Mouse (Mus musculus) adrenal gland, adult (tissue): ENCODE results near the gene Sec16a.

Source experiments
- DNase-seq, 2 experiments: peaks; one replicate each; pipeline ENCODE4 v3.0.0; 2022 to 2023; ENCODE audit warnings: low spot score in 1 of 2; ENCODE audit not compliant: inconsistent age in 2 of 2

The Sec16a gene

GRCm38 (mm10) chr2:26441688-26442087 is 3.3 kb downstream of the Sec16a start:
- DNase-seq: no peak

DNA sequence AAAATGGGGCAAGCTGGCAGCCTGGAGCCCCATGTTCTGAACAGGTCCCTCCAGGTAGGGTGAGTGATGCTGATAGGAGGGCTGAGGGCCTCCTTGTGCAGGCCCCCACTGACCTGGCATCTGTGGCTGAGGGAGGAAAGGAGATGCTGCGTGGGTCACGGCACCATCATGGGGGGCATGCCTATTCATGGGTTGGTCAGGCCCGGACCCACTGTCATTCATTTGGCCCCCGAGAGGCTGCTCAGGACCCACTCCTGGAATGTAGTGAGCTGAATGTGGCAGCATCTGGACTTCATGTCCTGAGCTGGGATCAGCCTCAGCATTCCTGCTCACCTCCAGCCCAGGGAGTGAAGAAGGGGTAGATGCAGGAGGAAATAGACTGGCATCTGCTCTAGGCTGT is 3.8 kb downstream of the Sec16a start:
- no peak for DNase-seq

DNA sequence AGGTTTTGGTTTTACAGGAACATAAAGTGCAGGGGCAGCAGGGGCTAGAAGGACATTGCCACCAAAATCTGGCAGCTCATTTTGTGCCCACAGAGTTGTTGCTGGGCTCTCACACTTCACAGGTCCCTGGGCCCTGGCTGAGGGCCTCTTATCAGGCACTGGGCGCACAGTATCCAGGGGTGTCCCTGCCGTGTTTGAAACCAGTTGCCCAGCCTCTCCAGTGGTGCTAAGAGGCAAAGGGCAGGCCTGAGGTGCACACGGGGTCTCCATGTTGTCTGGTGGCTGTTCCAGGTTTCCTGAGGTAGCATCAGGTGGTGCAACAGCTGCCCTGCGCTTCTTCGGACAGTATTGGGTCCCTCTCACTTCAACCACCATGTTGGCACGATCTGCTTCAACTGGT is 5.3 kb downstream of the Sec16a start:
- DNase-seq: no peak

GRCm38 (mm10) chr2:26438373-26438772 is 6.6 kb downstream of the Sec16a start:
- DNase-seq: no peak

GRCm38 (mm10) chr2:26437221-26437620 is 7.8 kb downstream of the Sec16a start:
- DNase-seq: no peak

GRCm38 (mm10) chr2:26434791-26435572 is 10.0 kb downstream of the Sec16a start:
- DNase-seq: no peak

DNA sequence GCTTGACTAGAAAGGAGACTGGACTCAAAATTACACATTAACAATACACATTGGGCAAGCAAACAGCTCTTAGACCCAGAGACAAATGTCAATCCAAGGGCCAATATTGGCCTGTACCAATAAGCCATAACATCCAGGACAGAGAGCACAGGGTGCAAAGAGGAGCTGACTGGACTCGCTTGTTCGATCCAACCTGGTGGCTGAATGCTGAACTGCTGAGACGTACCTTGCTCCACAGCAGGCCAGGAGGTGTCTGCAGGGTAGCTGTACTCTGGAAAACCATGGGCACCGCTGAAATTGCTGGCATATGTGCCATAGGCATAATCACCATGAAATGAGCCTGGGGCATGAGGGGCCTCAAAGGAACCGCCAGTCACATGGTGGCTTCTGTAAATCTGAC is 15.2 kb downstream of the Sec16a start:
- no peak for DNase-seq

DNA sequence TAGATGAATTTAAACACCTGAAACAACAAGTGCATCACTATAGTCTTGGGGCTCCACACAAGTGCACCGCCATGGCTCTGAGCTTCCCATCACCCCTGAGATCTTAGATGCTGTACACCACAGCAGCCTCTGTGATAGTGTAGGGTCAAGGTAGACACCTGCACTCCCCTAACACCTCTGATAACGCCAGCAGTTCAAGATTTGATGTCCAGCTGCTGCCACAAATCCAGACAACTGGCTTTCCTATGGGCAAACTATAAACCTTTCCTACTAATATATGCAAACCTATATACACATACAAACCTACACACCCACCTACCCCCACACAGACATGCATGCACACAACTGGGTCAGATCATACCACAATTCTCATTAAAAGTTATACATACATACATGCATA is 20.5 kb downstream of the Sec16a start:
- no peak for DNase-seq

DNA sequence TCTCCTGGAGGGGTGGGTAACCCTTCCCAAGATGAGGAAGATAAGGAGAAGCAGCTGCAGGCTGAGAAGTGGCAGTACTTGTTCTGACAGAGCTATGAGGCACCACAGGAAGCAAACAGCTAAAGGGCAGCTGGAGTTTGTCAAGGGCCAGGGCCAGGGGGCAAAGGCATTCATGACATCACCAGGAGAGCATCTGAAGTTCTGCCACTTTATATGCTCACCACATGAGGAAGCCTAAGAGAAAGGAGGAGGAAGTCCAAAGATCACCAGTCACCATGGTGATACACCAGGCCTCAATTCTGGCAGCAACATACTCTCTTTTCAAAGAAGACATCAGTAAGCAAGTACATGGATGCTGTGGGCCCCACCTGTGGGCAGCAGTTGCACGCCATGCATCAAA is 21.9 kb downstream of the Sec16a start:
- no peak for DNase-seq

- no peak for DNase-seq
Observed at GRCm38 (mm10) chr2:26421969-26422368, 23.0 kb downstream of the Sec16a start.

DNA sequence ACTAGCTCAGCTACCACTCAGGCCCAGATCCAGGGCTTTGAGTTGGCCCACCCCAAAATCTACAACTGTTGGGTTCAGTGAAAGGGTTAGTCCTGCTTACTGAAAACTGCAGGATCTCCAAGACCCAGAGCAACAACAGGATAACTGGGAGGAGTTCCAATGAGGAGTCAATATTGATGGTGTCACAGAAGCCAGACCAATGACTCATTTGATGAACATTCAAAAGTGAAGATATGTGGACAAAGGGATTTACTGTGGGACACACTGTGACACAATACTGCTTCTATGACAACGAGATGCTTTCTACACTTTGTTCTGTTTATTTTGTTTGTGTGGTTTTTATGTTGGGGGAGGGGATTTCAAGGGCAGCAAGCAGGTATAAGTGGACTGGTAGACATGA is 26.9 kb downstream of the Sec16a start:
- peak in 1 of 2 experiments; percentile 51 for DNase-seq

DNA sequence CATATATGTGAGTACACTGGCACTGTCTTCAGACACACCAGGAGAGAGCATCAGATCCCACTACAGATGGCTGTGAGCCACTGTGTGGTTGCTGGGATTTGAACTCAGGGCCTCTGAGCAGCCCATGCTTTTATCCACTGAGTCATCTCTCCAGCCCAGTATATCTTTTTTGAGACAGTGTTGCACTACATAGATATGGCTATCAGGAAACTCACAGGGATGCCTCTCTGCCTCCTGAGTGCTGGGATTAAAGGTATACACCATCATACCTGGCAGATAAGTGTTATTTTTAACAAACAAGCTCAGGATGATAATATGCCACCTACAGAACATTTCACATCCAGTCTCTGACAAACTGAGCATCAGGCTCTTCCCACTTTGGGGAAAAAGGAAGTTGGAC is 27.9 kb downstream of the Sec16a start:
- DNase-seq: no peak

DNA sequence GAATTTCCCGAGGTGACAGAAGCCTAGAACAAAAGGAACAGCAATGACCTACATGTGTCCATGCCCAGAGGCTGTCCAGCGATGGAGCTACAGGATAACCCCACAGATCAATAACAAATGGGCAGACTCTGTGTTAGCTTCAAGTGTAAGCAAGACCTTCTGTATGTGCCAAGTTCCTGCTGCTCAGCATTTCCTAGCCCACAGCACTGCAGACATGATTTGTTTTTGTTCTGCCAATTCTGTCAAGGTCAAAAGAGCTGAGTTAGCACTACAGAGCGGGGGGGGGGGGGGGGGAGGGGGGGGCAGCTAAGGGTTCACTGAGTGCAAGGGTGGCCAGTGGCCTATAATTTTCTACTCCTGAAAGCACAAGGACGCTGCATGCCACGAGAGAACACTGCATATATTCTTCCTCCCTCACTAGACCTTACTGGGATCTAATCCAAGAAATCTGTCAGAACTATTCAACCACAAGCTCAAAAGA is 34.0 kb downstream of the Sec16a start:
- DNase-seq: peak; percentile 80 to 90

DNA sequence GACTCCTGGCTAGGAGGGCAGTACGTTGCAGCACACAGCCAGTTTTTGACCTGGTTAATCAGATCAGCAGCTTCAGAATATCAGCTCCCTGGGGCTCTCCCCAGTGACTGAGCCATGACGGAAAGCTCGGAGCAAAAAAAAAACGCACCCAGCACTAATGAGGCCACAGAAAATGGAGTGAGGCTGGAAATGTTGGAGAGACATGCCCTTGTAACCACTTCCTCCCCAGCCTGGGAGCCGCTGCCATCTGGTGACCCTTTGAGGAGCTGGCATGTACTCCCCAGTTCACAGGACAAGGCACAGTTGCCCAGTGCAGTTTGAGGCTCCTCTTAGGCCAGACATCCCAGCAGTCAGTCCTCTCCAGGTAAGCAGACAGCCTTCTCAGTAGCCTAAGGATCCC is 34.9 kb downstream of the Sec16a start:
- DNase-seq: peak in 1 of 2 experiments; percentile 45

DNA sequence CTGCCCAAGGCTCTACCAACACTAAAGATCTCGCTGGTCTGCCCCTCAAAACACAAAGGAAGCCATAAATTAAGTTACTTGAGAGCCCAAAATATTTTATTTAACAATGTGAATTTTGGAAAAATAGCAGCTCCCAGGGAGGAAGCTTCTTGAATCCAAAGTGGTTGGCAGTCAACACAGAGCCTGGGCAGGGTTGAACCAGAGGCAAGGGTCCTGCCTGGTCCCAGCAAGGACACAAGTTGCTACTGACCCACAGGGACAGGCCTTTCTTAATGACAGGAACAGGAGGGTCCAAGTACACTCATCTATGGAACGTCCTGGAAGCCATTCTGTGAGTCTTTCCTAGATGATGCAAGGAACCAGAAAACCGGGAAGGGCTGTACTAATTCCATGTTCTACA is 35.7 kb downstream of the Sec16a start:
- no peak for DNase-seq

DNA sequence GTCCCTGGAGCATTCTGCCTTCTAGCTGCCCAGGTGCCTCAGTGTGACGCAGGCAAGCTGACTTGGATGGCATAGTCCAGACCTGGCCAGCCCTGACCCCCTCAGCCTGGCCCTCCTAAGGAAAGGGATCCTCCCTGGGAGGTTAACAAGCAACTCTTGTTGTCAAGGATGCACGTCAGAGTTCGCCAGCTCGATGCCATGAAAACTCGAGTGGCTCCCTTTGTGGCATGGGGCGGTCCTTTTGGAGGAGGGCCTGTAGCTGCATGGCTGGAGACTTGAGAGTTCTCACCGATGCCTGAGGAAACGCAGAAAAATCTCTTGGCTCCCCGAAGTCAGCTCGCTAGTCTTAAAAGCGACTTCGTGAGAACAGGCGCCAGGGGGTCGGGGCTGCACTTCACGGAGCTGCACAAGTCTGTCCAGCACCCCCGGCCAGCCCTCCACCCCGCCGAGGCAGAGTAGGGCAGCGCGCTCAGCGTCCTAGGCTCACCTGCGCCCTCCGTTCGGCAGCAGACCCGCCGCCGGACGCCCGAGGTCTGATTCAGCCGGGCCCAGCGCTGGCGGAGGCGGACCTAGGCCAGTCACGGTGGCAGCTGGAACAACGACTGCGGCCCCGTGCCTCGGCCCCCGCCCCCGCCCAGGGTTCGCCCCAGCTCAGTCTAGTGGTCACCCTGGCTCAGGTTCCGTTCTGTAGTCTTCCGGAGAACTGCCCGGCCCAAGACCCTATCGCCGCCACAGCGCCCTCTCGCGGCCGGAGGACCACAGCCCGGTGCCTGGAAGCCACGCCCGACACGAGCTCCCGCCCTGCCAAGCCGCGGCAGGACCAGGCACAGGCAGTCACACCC is 36.3 kb downstream of the Sec16a start, which contains the start of gene Inpp5e:
Gene Inpp5e, minus strand, starts transcription at position 689 of the 842 bp plus-strand sequence.
- DNase-seq: peak; percentile 97 to 99

GRCm38 (mm10) chr2:26403306-26403705 is 41.7 kb downstream of the Sec16a start:
- DNase-seq: no peak

DNA sequence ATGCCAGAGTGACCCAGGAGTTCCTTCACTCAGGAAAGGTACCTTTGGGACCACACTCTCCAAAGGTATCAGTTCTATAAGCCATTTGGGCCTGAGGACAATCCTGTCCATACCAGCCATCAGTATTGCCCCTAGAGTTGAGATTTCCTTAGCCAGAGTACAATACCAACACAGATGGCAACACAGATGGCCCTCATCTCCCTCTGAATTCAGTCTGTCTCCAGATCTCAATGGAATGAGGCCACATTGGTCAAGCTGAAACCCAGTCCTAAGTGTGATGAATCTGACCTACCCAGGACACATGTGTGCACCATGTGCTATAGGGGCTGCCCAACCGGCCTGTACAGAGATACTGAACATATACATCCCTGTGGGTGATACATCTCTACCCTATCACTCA is 42.8 kb downstream of the Sec16a start:
- no peak for DNase-seq

DNA sequence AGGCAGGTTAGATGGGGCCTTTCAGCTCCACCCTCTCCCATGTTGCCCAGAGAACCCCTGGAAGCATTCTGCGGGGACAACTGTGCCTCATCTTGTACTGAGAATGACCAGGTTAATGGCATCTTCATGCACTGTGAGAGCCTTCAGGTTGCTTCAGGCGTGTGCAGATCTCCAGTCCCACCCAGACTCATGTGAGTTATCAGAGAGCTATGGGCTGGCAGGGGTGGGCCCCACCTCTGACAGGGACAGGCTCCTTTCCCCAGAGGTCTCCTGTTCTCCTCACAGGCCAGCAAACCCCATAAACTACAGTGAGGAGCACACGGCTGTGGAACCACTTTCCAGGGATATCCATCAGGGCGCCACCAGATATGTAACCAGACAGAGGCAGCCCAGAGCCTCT is 44.0 kb downstream of the Sec16a start:
- no peak for DNase-seq

GRCm38 (mm10) chr2:26400296-26400695 is 44.7 kb downstream of the Sec16a start:
- no peak for DNase-seq

GRCm38 (mm10) chr2:26399647-26400046 is 45.4 kb downstream of the Sec16a start:
- no peak for DNase-seq

DNA sequence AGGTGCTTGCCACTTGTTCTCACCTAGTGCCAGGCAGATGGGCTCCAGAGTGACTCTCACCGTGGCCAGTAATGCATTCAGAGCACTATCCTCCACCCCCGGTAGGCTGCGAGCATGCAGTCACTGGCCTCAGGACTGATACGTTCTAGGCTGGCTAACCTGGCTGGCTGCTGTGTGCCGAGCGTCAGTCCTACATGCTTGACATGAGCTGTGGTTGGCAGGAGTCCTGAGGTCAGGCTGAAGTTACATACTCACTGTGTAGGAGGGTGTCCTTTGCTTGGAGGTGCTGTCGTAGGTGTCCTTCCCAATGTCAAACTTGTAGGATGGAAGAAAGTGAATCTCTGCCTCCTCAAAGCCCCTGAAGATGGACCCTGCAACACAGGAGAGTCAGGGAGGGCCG is 46.0 kb downstream of the Sec16a start:
- no peak for DNase-seq
